1 mouse cellular context compared by ENCODE assay signal in genomic region chr8:71324848-71325247, GRCm38 (mm10).
TF ChIP-seq lines count a peak whose summit lies in the region.

No protein-coding gene starts in this region.

TF ChIP-seq in MEL, 35 proteins besides CTCF, POLR2A, EP300 and RAD21 (continued from another document):
- TF ChIP-seq GATA1 (IDR thresholded peaks at IDR 0.05; ENCODE audit: low read depth, low read length) = no peak
- TF ChIP-seq POLR2AphosphoS2 (IDR thresholded peaks at IDR 0.05; ENCODE audit: low read length) = no peak
- peak; percentile 27 for TF ChIP-seq SMC3 (IDR thresholded peaks at IDR 0.05; ENCODE audit: low read depth, low read length)
- TF ChIP-seq MEF2A (IDR thresholded peaks at IDR 0.05; ENCODE audit: extremely low read depth, insufficient replicate concordance, low read depth, low read length, poor library complexity, severe bottlenecking) = no peak
